Mouse (Mus musculus): Measurements from ENCODE around the gene 4933430I17Rik.
"Not testable (repeated sequence)": the region's sequence is repeated elsewhere in the genome, so short reads cannot be mapped to it uniquely, and the experiment has no call there.

4933430I17Rik gene

DNA sequence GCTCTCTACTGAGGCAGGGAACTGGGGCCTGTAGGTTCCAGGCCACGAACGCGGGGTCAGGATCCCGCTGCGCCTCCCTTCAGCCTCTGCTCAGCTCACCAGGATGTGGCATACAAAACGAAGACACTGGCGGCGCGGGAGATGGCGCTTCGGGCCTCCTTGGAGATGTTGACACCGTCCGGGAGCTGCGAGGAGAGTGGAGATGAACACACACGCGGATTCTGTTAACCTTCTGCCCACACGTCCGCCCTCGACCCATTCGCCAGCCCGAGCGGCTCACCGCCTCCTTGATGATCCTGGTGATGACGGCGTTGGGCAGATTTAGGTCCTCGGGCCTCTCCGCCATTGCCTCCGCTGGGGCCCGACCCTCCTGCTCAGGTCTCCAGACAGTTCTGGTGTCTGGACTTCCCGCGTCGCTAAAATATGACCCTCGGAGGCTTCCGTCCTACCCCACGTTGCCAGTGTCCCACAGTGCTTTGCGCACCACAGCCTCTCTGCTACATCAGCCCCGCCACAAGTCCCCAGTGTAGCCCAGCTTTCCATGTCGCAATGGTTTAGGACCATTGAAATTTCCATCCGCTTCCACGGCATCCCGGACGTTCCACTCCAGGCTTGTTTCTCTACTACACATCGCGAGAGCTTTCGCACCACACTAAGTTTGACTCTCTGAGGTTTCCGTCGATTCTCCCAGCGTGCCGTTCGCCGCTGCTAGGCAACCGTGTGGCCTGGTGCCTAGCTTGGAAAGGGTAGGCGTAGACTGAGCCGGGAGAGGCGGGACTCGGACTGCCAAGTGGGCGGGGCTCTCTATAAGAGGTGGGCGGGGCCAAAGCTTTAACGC, at the start of gene 4933430I17Rik, which contains the start of gene Pole3:
Gene 4933430I17Rik, plus strand, starts transcription at position 719 of the 838 bp plus-strand sequence.
Gene Pole3, minus strand, starts transcription at position 418 of the 838 bp plus-strand sequence.
- peak; percentile 99 for DNase-seq (ENCODE audit: low read depth)

- peak; percentile 71 for DNase-seq (ENCODE audit: low read depth)
Measured at GRCm38 (mm10) chr4:62475793-62476192, 49.4 kb upstream of the 4933430I17Rik start.

GRCm38 (mm10) chr4:62477542-62478244, 47.5 kb upstream of the 4933430I17Rik start:
- DNase-seq (ENCODE audit: low read depth): peak; percentile 8

DNA sequence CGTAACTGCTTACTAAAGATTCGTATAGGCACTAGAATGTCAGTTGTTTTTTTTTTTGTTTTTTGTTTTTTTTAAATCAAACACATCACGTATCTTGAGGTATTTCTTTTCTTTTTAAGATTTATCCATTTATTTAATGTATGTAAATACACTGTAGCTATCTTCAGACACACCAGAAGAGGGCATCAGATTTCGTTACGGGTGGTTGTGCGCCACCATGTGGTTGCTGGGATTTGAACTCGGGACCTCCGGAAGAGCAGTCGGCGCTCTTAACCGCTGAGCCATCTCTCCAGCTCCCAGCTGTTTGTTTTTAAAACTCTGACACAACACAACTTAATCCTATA, 45.6 kb upstream of the 4933430I17Rik start:
- not testable (repeated sequence) for DNase-seq (ENCODE audit: low read depth)

GRCm38 (mm10) chr4:62479937-62480708, 45.0 kb upstream of the 4933430I17Rik start, which contains the start of gene Bspry:
TSS of gene Bspry (plus strand) at chr4:62480053.
- DNase-seq (ENCODE audit: low read depth): peak; percentile 81

DNA sequence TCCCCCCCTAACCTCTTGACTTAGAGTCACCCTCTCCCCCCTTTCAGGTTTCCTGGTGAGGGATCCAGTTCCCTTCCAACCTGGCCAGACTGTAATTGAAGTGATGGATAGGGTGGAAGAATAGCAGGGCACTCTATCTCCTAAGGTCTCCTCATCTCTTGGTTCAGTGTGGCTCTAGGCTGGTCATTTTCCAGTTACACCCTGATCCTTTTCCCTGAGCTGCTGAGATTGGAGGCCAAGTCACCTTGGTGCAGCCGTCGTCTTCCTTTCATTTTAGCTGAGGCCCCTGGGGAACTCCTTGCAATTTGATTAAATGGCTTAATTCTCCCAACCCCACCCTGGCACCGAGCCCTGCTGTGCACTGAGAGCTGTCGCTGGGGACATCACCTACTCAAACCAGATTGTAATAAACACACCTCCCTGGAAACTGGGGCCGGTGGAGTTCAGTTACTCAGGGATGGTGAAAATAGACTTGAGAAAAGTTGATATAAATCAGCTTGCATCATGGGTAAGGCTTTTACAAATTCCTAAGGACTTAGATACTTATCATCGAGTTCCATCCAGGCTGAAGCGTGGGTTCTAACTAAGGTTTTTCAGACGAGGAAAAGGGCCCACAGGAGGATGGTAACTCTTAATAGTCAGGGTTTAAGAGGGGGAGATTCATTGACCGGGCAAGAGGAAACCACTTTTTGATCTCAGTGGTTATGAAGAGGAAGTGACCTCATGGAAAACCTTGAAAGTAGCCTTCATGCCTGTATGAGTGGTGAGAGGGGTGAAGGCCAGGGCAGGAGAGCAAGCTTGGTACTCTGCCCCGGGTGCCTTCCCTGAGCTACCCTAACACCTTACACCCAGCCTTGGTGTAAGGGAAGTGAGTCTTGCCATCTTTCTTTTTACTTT, 44.2 kb upstream of the 4933430I17Rik start:
- peak; percentile 84 for DNase-seq (ENCODE audit: low read depth)

GRCm38 (mm10) chr4:62484928-62485327, 40.2 kb upstream of the 4933430I17Rik start:
- peak; percentile 39 for DNase-seq (ENCODE audit: low read depth)

- DNase-seq (ENCODE audit: low read depth): no peak
Measured at GRCm38 (mm10) chr4:62485450-62486161, 39.6 kb upstream of the 4933430I17Rik start.

GRCm38 (mm10) chr4:62486162-62486696, 38.9 kb upstream of the 4933430I17Rik start:
- no peak for DNase-seq (ENCODE audit: low read depth)

- no peak for DNase-seq (ENCODE audit: low read depth)
Measured at GRCm38 (mm10) chr4:62487172-62487571, 38.0 kb upstream of the 4933430I17Rik start.

GRCm38 (mm10) chr4:62487914-62488313, 37.3 kb upstream of the 4933430I17Rik start:
- DNase-seq (ENCODE audit: low read depth): no peak

DNA sequence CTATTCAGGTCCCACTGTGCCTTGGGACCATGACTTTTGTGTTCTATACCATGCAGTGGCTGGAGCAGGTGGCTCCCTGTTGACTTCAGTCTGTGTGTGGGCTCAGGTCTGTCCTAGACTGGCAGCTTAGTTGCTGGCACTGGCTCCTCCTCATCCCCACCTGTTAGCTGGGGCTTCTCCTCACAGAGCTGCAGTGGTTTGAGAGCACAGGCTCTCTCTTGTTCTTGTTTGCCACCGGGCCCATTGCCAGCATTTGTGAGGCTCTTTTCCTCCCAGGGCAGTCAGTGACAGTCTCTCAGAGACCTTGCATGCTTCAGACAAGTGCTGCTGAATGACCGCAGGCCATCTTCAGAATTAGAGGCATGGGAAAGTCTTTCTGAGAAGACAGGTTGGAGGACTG, 32.5 kb upstream of the 4933430I17Rik start:
- no peak for DNase-seq (ENCODE audit: low read depth)

DNA sequence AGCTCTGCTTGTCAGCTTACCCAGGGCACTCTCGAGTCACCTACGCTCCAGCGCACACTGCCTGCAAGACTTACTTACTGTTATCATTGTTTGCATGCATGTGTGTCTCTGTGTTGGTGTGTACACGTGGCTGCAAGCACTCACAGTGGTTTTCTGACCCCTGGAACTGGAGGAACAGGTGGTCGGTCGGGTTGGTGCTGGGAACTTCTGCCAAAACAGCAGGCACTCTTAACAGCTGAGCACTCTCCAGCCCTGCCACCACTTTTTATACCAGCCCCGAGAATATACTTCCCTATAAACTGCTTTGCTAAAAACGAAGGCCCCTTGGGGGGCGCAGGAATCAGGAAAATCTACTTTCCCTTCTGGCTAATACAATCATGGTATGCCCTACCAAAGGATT, 30.9 kb upstream of the 4933430I17Rik start:
- no peak for DNase-seq (ENCODE audit: low read depth)

GRCm38 (mm10) chr4:62495946-62496345, 29.2 kb upstream of the 4933430I17Rik start:
- no peak for DNase-seq (ENCODE audit: low read depth)

GRCm38 (mm10) chr4:62496815-62497214, 28.4 kb upstream of the 4933430I17Rik start:
- DNase-seq (ENCODE audit: low read depth): no peak

DNA sequence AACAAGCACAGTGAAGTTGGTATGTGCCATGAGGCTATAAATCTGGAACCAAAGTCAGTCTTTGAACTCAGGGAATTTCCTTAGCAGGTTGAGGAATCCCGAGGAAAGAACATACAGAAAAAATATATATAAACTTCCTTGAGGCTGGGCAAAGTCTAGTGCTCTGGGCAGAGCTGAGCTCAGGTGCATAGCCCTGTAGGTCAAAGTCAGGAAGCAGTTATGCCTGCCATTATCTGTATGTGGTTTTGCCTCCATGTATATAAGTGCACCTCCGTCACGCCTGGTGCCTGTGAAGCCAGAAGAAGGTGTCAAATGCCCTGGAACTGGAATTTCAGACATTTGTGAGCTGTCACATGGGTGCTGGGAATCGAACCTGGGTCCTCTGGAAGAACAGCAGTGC, 24.4 kb upstream of the 4933430I17Rik start:
- no peak for DNase-seq (ENCODE audit: low read depth)

- no peak for DNase-seq (ENCODE audit: low read depth)
Measured at GRCm38 (mm10) chr4:62501534-62501933, 23.6 kb upstream of the 4933430I17Rik start.

DNA sequence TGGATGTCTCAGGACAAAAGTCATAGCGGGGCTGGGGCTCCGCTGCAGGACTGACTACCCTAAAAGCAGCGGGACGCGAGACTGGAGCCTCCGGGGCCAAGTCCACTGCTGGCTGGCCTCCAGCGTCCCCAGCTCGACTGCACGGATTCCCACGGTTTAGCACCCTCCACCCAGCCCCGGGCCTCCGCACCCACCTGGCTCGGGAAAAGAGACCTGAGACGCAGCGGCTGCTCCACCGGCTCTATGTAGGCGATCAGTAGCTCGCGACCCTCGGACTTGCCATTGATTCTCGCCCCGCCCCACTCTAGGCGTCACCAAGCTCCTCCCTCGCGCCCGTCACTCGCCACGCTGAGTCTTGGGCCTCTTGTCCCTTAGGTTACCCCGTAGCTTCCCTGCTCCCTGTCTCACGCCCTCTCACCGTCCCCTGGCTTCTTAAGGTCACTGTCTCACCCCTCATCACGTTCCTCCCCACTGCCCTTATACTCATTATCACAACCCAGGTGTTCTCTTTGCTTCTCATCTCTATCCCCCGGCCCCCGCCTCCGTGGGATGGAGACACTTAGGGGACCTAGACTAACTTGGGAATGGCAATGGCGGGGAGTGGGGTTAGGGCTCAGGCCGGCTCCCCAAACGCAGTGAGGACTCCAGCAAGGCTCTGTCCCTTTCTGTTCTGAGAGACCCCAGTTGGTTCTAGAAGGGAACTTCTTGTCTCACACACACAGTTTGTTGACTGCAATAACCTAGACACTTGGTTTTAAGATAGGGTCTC, 23.0 kb upstream of the 4933430I17Rik start:
- peak; percentile 88 for DNase-seq (ENCODE audit: low read depth)

GRCm38 (mm10) chr4:62502969-62503368, 22.2 kb upstream of the 4933430I17Rik start:
- DNase-seq (ENCODE audit: low read depth): peak; percentile 54

Data from induced T-regulatory cell, adult 2 months (primary cell).